10 mouse cellular contexts compared by ENCODE assay signal in the genomic region with DNA sequence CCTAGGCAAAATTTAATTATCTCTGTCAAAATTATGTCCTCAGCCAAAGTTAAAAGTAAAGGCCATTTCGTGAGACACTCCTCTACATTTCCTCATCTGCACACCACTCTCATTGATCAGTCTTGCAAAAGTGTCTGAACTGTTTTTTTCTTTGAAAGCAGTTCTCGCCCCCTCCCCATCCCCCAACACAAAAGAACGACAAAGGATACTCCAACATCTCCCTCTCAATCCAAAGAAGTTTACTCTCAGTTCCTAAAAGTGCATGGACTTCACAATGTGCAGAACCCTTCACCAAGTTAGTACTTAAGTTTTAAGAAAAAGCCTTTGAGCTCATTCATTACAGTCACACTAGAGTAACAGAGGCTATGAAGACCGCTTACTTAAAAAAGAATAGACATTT. TPM values are rescaled to one million over a fixed set of nuclear protein-coding genes. Genes with fewer than 3 reads are reported as not detected.
A peak's percentile ranks its signal among the peaks of the same experiment; 100 is the strongest.
DNase-seq lines count a peak whose midpoint lies in the region; ATAC-seq and TF ChIP-seq lines count a peak whose summit lies in the region.
"Had no signal": no experiment of that assay in that cellular context is flagged by ENCODE, and none has a peak within 500 bp of the region (broad histone marks: within the 10 kb centered on the region; RNA-seq: fewer than 3 reads in every experiment).

No protein-coding gene starts in this region.

- peak overlapping the region; percentile 76 for H3K4me2 ChIP-seq in liver, postnatal 0 days (ENCODE audit: low read depth, low read length)

- H3K36me3 ChIP-seq in liver, postnatal 0 days (replicated peaks; ENCODE audit: insufficient read depth, low read length) = peaks cover 5% of the 10 kb centered on the region; the same call in 1 of the 2 replicates

- no peaks in the 10 kb centered on the region for H3K4me1 ChIP-seq in bone marrow, adult 2 months (ENCODE audit: control insufficient read depth, insufficient read depth, low read length)
- H3K4me1 ChIP-seq in liver, postnatal 0 days (ENCODE audit: insufficient read depth) = peaks cover 13% of the 10 kb centered on the region

- peak; percentile 63 for DNase-seq in embryo, embryonic 10.5 days (ENCODE audit: low spot score)
- no peak for DNase-seq in embryo, embryonic 10 days (ENCODE audit: low spot score)
- no peak for DNase-seq in liver, postnatal 0 days
- no peak for DNase-seq in thymus, postnatal 14 days
- DNase-seq in gastrocnemius, postnatal 14 days = no peak

- 45% methylated on average over 4 of the region's 4 CpGs for WGBS in bone marrow, adult 2 months
- 37% methylated on average over 4 of the region's 4 CpGs for WGBS in liver, postnatal 0 days (ENCODE audit: insufficient replicate concordance)

- H3K4me3 ChIP-seq in bone marrow, adult 2 months (replicated peaks; ENCODE audit: control insufficient read depth, low read depth, low read length) = peak overlapping the region; percentile 49
- peak overlapping the region; percentile 60 for H3K4me3 ChIP-seq in liver, postnatal 0 days (ENCODE audit: low read depth, low read length)

- TF ChIP-seq CTCF in bone marrow, adult 2 months (IDR thresholded peaks at IDR 0.05; ENCODE audit: control insufficient read depth, insufficient read depth, low read length) = no peak
- TF ChIP-seq CTCF in liver, postnatal 0 days (IDR thresholded peaks at IDR 0.05; ENCODE audit: low read depth) = no peak

- intact Hi-C loops in gastrocnemius, postnatal 14 days (cut with DNase I; ENCODE audit: low total_unique reads) = no loop called here

- TF ChIP-seq POLR2A in bone marrow, adult 2 months (IDR thresholded peaks at IDR 0.05; ENCODE audit: borderline replicate concordance, control insufficient read depth, low read depth, low read length) = no peak

- no peaks in the 10 kb centered on the region for H3K9me3 ChIP-seq in liver, postnatal 0 days (ENCODE audit: low read length)

- TF ChIP-seq EP300 in liver, postnatal 0 days (IDR thresholded peaks at IDR 0.05; ENCODE audit: low read depth) = no peak

- ATAC-seq in granulocyte monocyte progenitor cell, adult 5-6 weeks (replicated peaks; ENCODE audit: poor library complexity, severe bottlenecking) = peak; percentile 8; the same call in 1 of the 2 replicates
- ATAC-seq in liver, postnatal 0 days = no peak
- no peak for ATAC-seq in erythroblast, adult 5-6 weeks (replicated peaks; ENCODE audit: low FRiP score, poor library complexity, severe bottlenecking)

- peak overlapping the region; percentile 67 for H3K9ac ChIP-seq in liver, postnatal 0 days (replicated peaks)

- no peak overlapping the region for H3K27ac ChIP-seq in bone marrow, adult 2 months (ENCODE audit: control insufficient read depth, insufficient read depth, low read depth, low read length, poor library complexity)
- peak overlapping the region; percentile 93 for H3K27ac ChIP-seq in liver, postnatal 0 days (ENCODE audit: low read depth)

- H3K27me3 ChIP-seq in liver, postnatal 0 days (ENCODE audit: insufficient read depth, low read length) = no peaks in the 10 kb centered on the region

RNA-seq across cellular contexts. Expression of gene Abcd2, which starts 1.6 kb away (rescaled TPM):
- 7.1 and 15.0 TPM in 2 replicates for polyA plus RNA-seq in bone marrow, adult 2 months (2011; ENCODE audit: insufficient read depth, insufficient read length, low replicate concordance, missing spikeins)
- total RNA-seq in granulocyte monocyte progenitor cell, adult 5-6 weeks (2014; fragmentation: Nextera tagmentation) = 29.6 and 42.3 TPM in 2 replicates
- 45.2 and 58.2 TPM in 2 replicates for total RNA-seq in granulocyte monocyte progenitor cell, adult 5-6 weeks (2017)
- polyA plus RNA-seq in liver, postnatal 0 days (2015; fragmentation: Nextera tagmentation; extraction: Ambion mirVana) = 49.7 and 55.2 TPM in 2 replicates
- 9.8 and 29.2 TPM in 2 replicates for total RNA-seq in erythroblast, adult 5-6 weeks (2015; ENCODE audit: low replicate concordance)
- total RNA-seq in erythroblast, adult 5-6 weeks (2017; ENCODE audit: low replicate concordance) = 9.7 and 18.4 TPM in 2 replicates
- total RNA-seq in gastrocnemius, postnatal 14 days (2021) = 10 to 100 TPM; 17.2 TPM

RNA-seq across cellular contexts. Expression of gene CN725425, which starts 9.3 kb away (rescaled TPM):
- polyA plus RNA-seq in bone marrow, adult 2 months (2011; ENCODE audit: insufficient read depth, insufficient read length, low replicate concordance, missing spikeins) = not detected in 2 replicates
- not detected in 2 replicates for total RNA-seq in granulocyte monocyte progenitor cell, adult 5-6 weeks (2014; fragmentation: Nextera tagmentation)
- total RNA-seq in granulocyte monocyte progenitor cell, adult 5-6 weeks (2017) = not detected in 2 replicates
- 0.07 TPM in 1 of 2 replicates, not detected in the other for polyA plus RNA-seq in liver, postnatal 0 days (2015; fragmentation: Nextera tagmentation; extraction: Ambion mirVana)
- not detected in 2 replicates for total RNA-seq in erythroblast, adult 5-6 weeks (2015; ENCODE audit: low replicate concordance)
- total RNA-seq in erythroblast, adult 5-6 weeks (2017; ENCODE audit: low replicate concordance) = not detected in 2 replicates
- under 1 TPM in 1 of 2 experiments, not detected in 1; 0.22 TPM for total RNA-seq in gastrocnemius, postnatal 14 days (2021)
- polyA plus RNA-seq: C2C12; small intestine, adult 2 months had no signal
